Mouse (Mus musculus) hindbrain, embryonic 13.5 days (tissue): Measurements from ENCODE around the gene Dph5. TPM values are rescaled to one million over a fixed set of nuclear protein-coding genes. Genes with fewer than 3 reads are reported as not detected.

Experiments used
- ATAC-seq: fragments of 200-750 bp; cut with Nextera tagmentation; 2 replicates; pipeline ENCODE4 v1.8.0; 2017; ENCODE audit warnings: moderate TSS enrichment; ENCODE audit not compliant: low FRiP score
- H3K27ac ChIP-seq: fragments of 300-500 bp; sonication (generic); 2 replicates; pipeline ENCODE4 v1.5.1; 2015; ENCODE audit warnings: inconsistent platforms, mild to moderate bottlenecking, moderate library complexity
- H3K27me3 ChIP-seq: fragments of 300-500 bp; sonication (generic); 2 replicates; pipeline ENCODE4 v1.6.1; 2015; ENCODE audit warnings: mild to moderate bottlenecking, inconsistent platforms
- H3K36me3 ChIP-seq: fragments of 300-500 bp; sonication (generic); 2 replicates; pipeline ENCODE4 v1.6.1; 2015; ENCODE audit warnings: mild to moderate bottlenecking, inconsistent platforms
- H3K4me1 ChIP-seq: fragments of 300-500 bp; sonication (generic); replicated peaks from 2 replicates; pipeline ENCODE4 v1.6.1; 2015; ENCODE audit warnings: inconsistent platforms
- H3K4me2 ChIP-seq: fragments of 300-500 bp; sonication (generic); 2 replicates; pipeline ENCODE4 v1.6.1; 2015; ENCODE audit warnings: inconsistent platforms, mild to moderate bottlenecking, moderate library complexity
- H3K4me3 ChIP-seq: fragments of 300-500 bp; sonication (generic); 2 replicates; pipeline ENCODE4 v1.5.1; 2015; ENCODE audit warnings: mild to moderate bottlenecking, inconsistent platforms
- H3K9ac ChIP-seq: fragments of 300-500 bp; sonication (generic); 2 replicates; pipeline ENCODE4 v1.6.1; 2015; ENCODE audit warnings: mild to moderate bottlenecking, inconsistent platforms
- H3K9me3 ChIP-seq: fragments of 300-500 bp; sonication (generic); 2 replicates; pipeline ENCODE4 v1.6.1; 2016; ENCODE audit warnings: inconsistent platforms
- WGBS: fragments of 180-500 bp; shearing (Covaris S2); methylation state at CpG from one replicate; pipeline ENCODE4 v1.1.7; 2015; 5-methylcytosine and 5-hydroxymethylcytosine counted together
- microRNA-seq: library from miRNA; unstranded; fragments of <30 nt; microRNA quantifications from one replicate; pipeline ENCODE4, GENCODE M21; 2016
- polyA plus RNA-seq: library from polyadenylated mRNA; unstranded; fragments of >200 nt; fragmentation: Nextera tagmentation; extraction: Ambion mirVana; gene quantifications from 2 replicates; pipeline ENCODE4 v1.2.1, GENCODE M21; 2015

Gene Dph5
- polyA plus RNA-seq, 1 experiment from 2014 or later = 25.6 TPM

DNA sequence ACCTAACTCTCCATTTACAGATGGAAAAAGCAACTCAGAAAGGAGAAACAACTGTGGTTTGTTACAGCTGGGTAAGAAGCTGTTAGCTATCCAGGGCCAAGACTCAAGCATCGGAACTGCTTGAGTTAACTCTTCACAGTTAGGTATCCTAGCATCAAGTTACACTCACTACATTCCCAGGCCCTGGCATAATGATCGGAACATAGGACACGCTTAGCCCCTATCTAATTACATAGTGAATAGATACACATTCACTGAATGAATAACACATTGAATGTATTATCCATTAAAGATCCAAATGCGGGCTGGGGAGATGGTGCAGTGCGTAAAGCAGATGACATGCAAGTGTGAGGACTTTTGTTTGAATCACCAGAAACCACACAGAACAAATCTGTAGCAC lies 76.4 kb downstream of the Dph5 start:
- H3K9me3 ChIP-seq = no peaks in the 10 kb centered on the region
- no peak overlapping the region for H3K4me2 ChIP-seq
- ATAC-seq = no peak
- no peaks in the 10 kb centered on the region for H3K27me3 ChIP-seq
- H3K4me1 ChIP-seq = 0 out of 2 replicates have a peak, but pooled peaks cover 6% of the 10 kb centered on the region
- no peak overlapping the region for H3K9ac ChIP-seq
- no peak overlapping the region for H3K4me3 ChIP-seq
- 67% methylated on average over 5 of the region's 5 CpGs for WGBS
- H3K27ac ChIP-seq = no peak overlapping the region
- peaks cover 22% of the 10 kb centered on the region for H3K36me3 ChIP-seq

GRCm38 (mm10) chr3:115968745-115969530 lies 81.3 kb downstream of the Dph5 start:
- Histone ChIP-seq H3K36me3 (peaks cover 52% of the 10 kb centered on the region), H3K27me3 (no peaks in the 10 kb centered on the region), H3K27ac (peak overlapping the region; percentile 62), H3K4me1 (0 out of 2 replicates have a peak, but pooled peaks cover 9% of the 10 kb centered on the region), H3K4me2 (no peak overlapping the region), H3K9me3 (no peaks in the 10 kb centered on the region), H3K4me3 (no peak overlapping the region), H3K9ac (no peak overlapping the region)
- 84% methylated on average over 10 of the region's 10 CpGs for WGBS
- peak; percentile 88 for ATAC-seq

GRCm38 (mm10) chr3:115971045-115971785 lies 83.6 kb downstream of the Dph5 start:
- no peaks in the 10 kb centered on the region for H3K9me3 ChIP-seq
- no peak overlapping the region for H3K4me2 ChIP-seq
- H3K27ac ChIP-seq = no peak overlapping the region
- H3K4me3 ChIP-seq = no peak overlapping the region
- peaks cover 62% of the 10 kb centered on the region for H3K36me3 ChIP-seq
- 93% methylated on average over 20 of the region's 20 CpGs for WGBS
- ATAC-seq = no peak
- H3K27me3 ChIP-seq = no peaks in the 10 kb centered on the region
- H3K4me1 ChIP-seq = 0 out of 2 replicates have a peak, but pooled peaks cover 9% of the 10 kb centered on the region
- H3K9ac ChIP-seq = no peak overlapping the region

DNA sequence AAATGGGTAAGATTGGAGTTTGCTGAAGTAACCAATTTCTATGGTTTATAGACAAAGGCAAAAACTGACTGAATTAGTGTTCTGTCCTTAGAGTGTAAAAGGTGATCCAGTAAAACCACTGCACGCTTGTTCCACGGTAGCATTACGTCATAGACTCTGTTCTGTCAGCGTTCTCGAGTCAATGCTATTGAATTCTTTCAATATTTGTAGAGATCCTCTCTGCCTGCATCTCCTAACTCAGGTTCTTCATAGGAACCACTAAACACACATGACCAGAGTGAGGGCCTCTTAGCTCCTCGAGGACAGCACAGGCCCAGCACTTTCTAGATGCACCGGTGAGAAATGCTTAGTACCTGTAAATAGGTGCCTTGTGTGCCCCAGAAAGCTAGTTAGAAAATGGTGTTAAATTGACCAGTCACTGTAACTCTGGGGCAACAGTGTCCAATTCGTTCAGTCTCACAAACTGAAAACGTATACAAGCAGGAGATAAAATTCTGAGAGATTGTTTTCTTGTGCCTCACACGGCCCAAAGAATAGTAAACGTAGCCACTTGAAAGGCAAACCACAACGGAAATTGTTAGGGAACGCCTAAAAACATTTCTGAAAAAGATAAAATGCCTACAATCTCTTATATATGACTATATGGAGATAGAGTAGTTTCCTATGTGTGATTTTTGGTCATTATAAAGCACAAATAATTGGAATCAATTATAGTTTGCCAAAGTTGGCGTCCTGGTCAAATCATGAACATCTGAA lies 84.4 kb downstream of the Dph5 start:
- Histone ChIP-seq H3K4me2 (no peak overlapping the region), H3K36me3 (peaks cover 67% of the 10 kb centered on the region), H3K9me3 (no peaks in the 10 kb centered on the region), H3K9ac (no peak overlapping the region), H3K27ac (no peak overlapping the region), H3K27me3 (no peaks in the 10 kb centered on the region), H3K4me3 (no peak overlapping the region), H3K4me1 (0 out of 2 replicates have a peak, but pooled peaks cover 9% of the 10 kb centered on the region)
- 94% methylated on average over 14 of the region's 14 CpGs for WGBS
- ATAC-seq = no peak

- no peak for ATAC-seq
- no peak overlapping the region for H3K27ac ChIP-seq
- 0 out of 2 replicates have a peak, but pooled peaks cover 2% of the 10 kb centered on the region for H3K4me1 ChIP-seq
- WGBS = 92% methylated on average over 6 of the region's 6 CpGs
- no peaks in the 10 kb centered on the region for H3K9me3 ChIP-seq
- H3K27me3 ChIP-seq = no peaks in the 10 kb centered on the region
- no peak overlapping the region for H3K4me3 ChIP-seq
- no peak overlapping the region for H3K4me2 ChIP-seq
- H3K36me3 ChIP-seq = peaks cover 76% of the 10 kb centered on the region
- no peak overlapping the region for H3K9ac ChIP-seq
These were observed 86.6 kb downstream of the Dph5 start for GRCm38 (mm10) chr3:115974228-115974627.

DNA sequence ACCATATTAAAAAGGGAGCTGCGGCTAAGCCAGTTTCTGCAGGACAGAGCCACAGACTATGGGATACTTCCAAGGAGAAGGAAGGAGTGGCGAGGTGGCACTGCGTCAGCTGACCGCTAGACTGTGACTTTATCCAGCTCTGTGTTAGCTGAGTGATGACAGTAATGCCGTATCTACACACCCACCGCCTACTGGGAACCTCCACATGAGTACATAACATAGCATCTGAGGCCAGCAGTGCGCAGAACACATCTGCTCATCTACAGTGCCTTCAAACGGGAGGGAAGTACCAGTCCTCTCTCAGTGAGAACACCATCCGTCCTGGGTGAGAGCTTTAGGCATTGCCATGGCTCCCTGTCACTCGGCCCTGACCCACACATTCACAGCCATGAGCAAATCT lies 87.4 kb downstream of the Dph5 start:
- H3K4me2 ChIP-seq = no peak overlapping the region
- no peaks in the 10 kb centered on the region for H3K4me1 ChIP-seq
- no peak overlapping the region for H3K27ac ChIP-seq
- peak; percentile 36; the same call in 1 of the 2 replicates for ATAC-seq
- peaks cover 75% of the 10 kb centered on the region for H3K36me3 ChIP-seq
- no peaks in the 10 kb centered on the region for H3K27me3 ChIP-seq
- H3K4me3 ChIP-seq = no peak overlapping the region
- 87% methylated on average over 10 of the region's 10 CpGs for WGBS
- H3K9ac ChIP-seq = no peak overlapping the region
- H3K9me3 ChIP-seq = no peaks in the 10 kb centered on the region

GRCm38 (mm10) chr3:115979000-115979399 lies 91.4 kb downstream of the Dph5 start:
- peaks cover 68% of the 10 kb centered on the region for H3K36me3 ChIP-seq
- no peaks in the 10 kb centered on the region for H3K9me3 ChIP-seq
- H3K4me1 ChIP-seq = no peaks in the 10 kb centered on the region
- no peak overlapping the region for H3K4me3 ChIP-seq
- H3K27ac ChIP-seq = no peak overlapping the region
- H3K9ac ChIP-seq = no peak overlapping the region
- ATAC-seq = no peak
- no peaks in the 10 kb centered on the region for H3K27me3 ChIP-seq
- no peak overlapping the region for H3K4me2 ChIP-seq
- WGBS = 34% methylated on average over 1 of the region's 1 CpGs

- H3K27me3 ChIP-seq = no peaks in the 10 kb centered on the region
- no peak overlapping the region for H3K4me2 ChIP-seq
- H3K4me1 ChIP-seq = no peaks in the 10 kb centered on the region
- 97% methylated on average over 8 of the region's 8 CpGs for WGBS
- H3K27ac ChIP-seq = no peak overlapping the region
- no peak overlapping the region for H3K9ac ChIP-seq
- no peak overlapping the region for H3K4me3 ChIP-seq
- H3K36me3 ChIP-seq = peaks cover 60% of the 10 kb centered on the region
- no peak for ATAC-seq
- H3K9me3 ChIP-seq = no peaks in the 10 kb centered on the region
These were observed 95.6 kb downstream of the Dph5 start for GRCm38 (mm10) chr3:115983217-115983616.

Small RNAs within 50 kb of the gene (microRNA-seq; reads per million reads assigned to microRNA genes)
- not detected for gene Mir669n

Other genes with a start within 250 kb of the Dph5 start
- 22.8 and 23.5 TPM in 2 replicates for gene S1pr1, start 172.8 kb upstream of the Dph5 start, polyA plus RNA-seq
- 18.8 and 21.2 TPM in 2 replicates for gene Slc30a7, start 119.6 kb downstream of the Dph5 start, polyA plus RNA-seq
- gene Extl2, start 119.6 kb downstream of the Dph5 start, polyA plus RNA-seq = 28.5 and 32.2 TPM in 2 replicates
- 45.4 and 49.2 TPM in 2 replicates for gene Vcam1, start 241.9 kb downstream of the Dph5 start, polyA plus RNA-seq